Mouse (Mus musculus) heart, postnatal 0 days (tissue): ENCODE measurements at regions not wholly inside any gene's neighbourhood (a gene's known extent, or its start where the extent isn't known, plus 50 kb on each side); places are given as distances from the start of the nearest gene placed in this dataset.

Experiments
- ATAC-seq: fragments of 200-750 bp; cut with Nextera tagmentation; 2 replicates; pipeline ENCODE4 v1.8.0; 2017; ENCODE audit warnings: low read depth, moderate number of reproducible peaks, moderate library complexity; ENCODE audit not compliant: insufficient read depth
- DNase-seq: peaks from one replicate; pipeline ENCODE4 v3.0.0-alpha.2; 2016; ENCODE audit warnings: low spot score
- H3K27ac ChIP-seq: fragments of 300-500 bp; sonication (generic); 2 replicates; pipeline ENCODE4 v1.5.1; 2014; ENCODE audit warnings: low read depth, mild to moderate bottlenecking
- H3K27me3 ChIP-seq: fragments of 300-500 bp; sonication (generic); 2 replicates; pipeline ENCODE4 v1.6.1; 2014; ENCODE audit warnings: low read length, mixed read lengths; ENCODE audit not compliant: control insufficient read depth, insufficient read depth
- H3K36me3 ChIP-seq: fragments of 300-500 bp; sonication (generic); replicated peaks from 2 replicates; pipeline ENCODE4 v1.6.1; 2014; ENCODE audit warnings: low read length, mixed read lengths; ENCODE audit not compliant: control insufficient read depth, insufficient read depth
- H3K4me1 ChIP-seq: fragments of 300-500 bp; sonication (generic); 2 replicates; pipeline ENCODE4 v1.6.1; 2014; ENCODE audit warnings: antibody characterized with exemption; ENCODE audit not compliant: control insufficient read depth, insufficient read depth
- H3K4me2 ChIP-seq: fragments of 300-500 bp; sonication (generic); 2 replicates; pipeline ENCODE4 v1.6.1; 2014; ENCODE audit warnings: low read depth, mild to moderate bottlenecking, low read length, moderate library complexity
- H3K4me3 ChIP-seq: fragments of 300-500 bp; sonication (generic); 2 replicates; pipeline ENCODE4 v1.5.1; 2014; ENCODE audit warnings: low read depth, low read length
- H3K9ac ChIP-seq: fragments of 300-500 bp; sonication (generic); replicated peaks from 2 replicates; pipeline ENCODE4 v1.6.1; 2014; ENCODE audit warnings: low read depth, low read length, mixed read lengths
- H3K9me3 ChIP-seq: fragments of 300-500 bp; sonication (generic); replicated peaks from 2 replicates; pipeline ENCODE4 v1.6.1; 2016; ENCODE audit warnings: low read length; ENCODE audit not compliant: control insufficient read depth
- CTCF ChIP-seq: IDR thresholded peaks from 2 replicates; pipeline ENCODE4 v1.5.1; 2016; ENCODE audit warnings: antibody characterized with exemption, control low read depth, low read depth
- EP300 ChIP-seq: IDR thresholded peaks from 2 replicates; pipeline ENCODE4 v1.6.1; 2016; ENCODE audit warnings: antibody characterized with exemption, low read depth
- WGBS: fragments of 180-500 bp; shearing (Covaris S2); extraction: QIAGEN DNeasy Blood & Tissue Kit; methylation state at CpG from one replicate; pipeline ENCODE4 v1.1.7; 2014; 5-methylcytosine and 5-hydroxymethylcytosine counted together

DNA sequence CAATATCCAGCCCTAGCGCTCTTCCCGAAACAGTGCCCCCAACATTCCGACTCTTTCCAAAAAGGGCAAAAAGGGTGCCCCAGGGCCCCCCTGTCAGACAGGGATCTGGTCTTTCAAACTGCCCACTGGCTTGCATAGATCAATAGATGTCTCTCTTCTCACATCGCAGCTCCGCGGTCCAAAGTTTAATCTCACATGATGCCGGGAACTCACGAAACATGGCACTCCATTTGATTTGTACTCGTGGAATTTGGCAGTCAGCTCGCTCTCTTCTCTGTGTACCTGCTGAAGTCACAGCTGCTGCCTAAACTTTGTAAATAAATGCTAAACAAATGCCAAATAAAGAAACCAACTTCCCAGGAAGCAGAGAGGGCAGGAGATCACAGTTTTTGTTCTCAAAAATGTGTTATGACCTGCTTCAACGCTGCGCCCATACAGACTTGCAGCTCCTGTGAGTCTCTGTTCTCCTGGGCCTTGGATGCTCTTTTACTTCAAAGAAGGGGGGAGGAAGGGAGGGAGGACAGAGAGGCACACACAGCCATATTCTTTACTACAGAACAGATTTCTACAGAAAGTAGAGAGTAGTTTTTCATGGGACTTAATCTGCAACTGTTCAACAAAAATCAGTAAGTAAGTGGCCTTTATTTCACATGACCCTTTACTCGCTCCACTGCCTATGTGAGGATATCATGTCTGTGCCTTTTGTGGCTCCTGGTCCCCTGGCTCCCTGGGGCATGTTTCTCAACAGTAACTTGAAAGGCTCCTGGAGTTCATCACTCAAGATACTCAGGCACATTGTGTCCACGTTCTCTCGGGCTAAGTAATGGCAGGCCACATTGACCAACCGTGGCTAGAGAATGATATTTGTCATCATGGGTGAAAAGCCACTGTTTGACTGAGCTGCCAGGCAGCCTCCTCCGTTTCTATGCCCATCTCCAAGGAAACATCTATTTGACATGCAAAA is 254.6 kb downstream of the Dhx15 start:
- Histone ChIP-seq H3K9me3 (no peaks in the 10 kb centered on the region), H3K4me1 (no peaks in the 10 kb centered on the region), H3K27ac (no peak overlapping the region), H3K4me2 (no peak overlapping the region), H3K9ac (no peak overlapping the region), H3K4me3 (no peak overlapping the region), H3K36me3 (no peaks in the 10 kb centered on the region), H3K27me3 (no peaks in the 10 kb centered on the region)
- TF ChIP-seq CTCF = no peak
- no peak for TF ChIP-seq EP300
- no peak for DNase-seq
- WGBS = 76% methylated on average over 17 of the region's 17 CpGs
- no peak for ATAC-seq

GRCm38 (mm10) chr5:51934910-51935309 is 255.4 kb downstream of the Dhx15 start:
- ATAC-seq = no peak

GRCm38 (mm10) chr5:51933331-51933730 is 257.0 kb downstream of the Dhx15 start:
- Histone ChIP-seq H3K4me1 (no peaks in the 10 kb centered on the region), H3K9ac (no peak overlapping the region), H3K4me2 (no peak overlapping the region), H3K4me3 (no peak overlapping the region), H3K27me3 (no peaks in the 10 kb centered on the region), H3K27ac (no peak overlapping the region), H3K9me3 (no peaks in the 10 kb centered on the region), H3K36me3 (no peaks in the 10 kb centered on the region)
- DNase-seq (no peak), ATAC-seq (no peak)
- 75% methylated on average over 1 of the region's 1 CpGs for WGBS
- TF ChIP-seq CTCF (no peak), EP300 (no peak)

More at GRCm38 (mm10) chr5:51934910-51935309, 255.4 kb downstream of the Dhx15 start:
- no peaks in the 10 kb centered on the region for H3K4me1 ChIP-seq
- TF ChIP-seq CTCF (no peak), EP300 (no peak)
- H3K9me3 ChIP-seq = no peaks in the 10 kb centered on the region
- no peak overlapping the region for H3K4me2 ChIP-seq
- no peaks in the 10 kb centered on the region for H3K27me3 ChIP-seq
- no peak overlapping the region for H3K9ac ChIP-seq
- WGBS = 93% methylated on average over 4 of the region's 4 CpGs
- DNase-seq = no peak
- H3K27ac ChIP-seq = no peak overlapping the region
- H3K36me3 ChIP-seq = no peaks in the 10 kb centered on the region
- H3K4me3 ChIP-seq = no peak overlapping the region

DNA sequence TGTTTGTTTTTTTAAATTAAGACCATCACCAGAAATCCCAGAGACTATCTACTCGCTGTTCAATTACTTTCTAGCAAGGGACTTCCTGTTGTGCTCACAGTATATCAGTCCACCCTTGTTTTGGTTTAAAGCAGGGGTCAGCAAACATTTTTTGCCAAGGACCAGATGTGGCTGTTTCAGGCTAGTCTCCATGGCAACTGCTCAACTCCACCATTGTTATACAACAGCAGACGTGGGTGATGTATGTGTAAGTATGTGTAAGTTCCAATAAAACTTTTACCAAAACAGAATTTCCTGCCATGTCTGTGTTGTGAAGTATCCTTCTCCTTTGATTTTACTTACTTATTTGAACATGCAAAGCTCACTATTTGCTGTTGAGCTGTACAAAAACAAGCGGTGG is 259.9 kb downstream of the Dhx15 start:
- no peak overlapping the region for H3K4me2 ChIP-seq
- H3K4me3 ChIP-seq = no peak overlapping the region
- H3K27me3 ChIP-seq = no peaks in the 10 kb centered on the region
- H3K27ac ChIP-seq = no peak overlapping the region
- H3K9ac ChIP-seq = no peak overlapping the region
- no peaks in the 10 kb centered on the region for H3K4me1 ChIP-seq
- H3K36me3 ChIP-seq = no peaks in the 10 kb centered on the region
- H3K9me3 ChIP-seq = no peaks in the 10 kb centered on the region
- ATAC-seq = no peak
- DNase-seq = no peak
- TF ChIP-seq CTCF = no peak
- no peak for TF ChIP-seq EP300
- WGBS = 76% methylated on average over 3 of the region's 3 CpGs

- Histone ChIP-seq H3K9me3 (no peaks in the 10 kb centered on the region), H3K27ac (no peak overlapping the region), H3K36me3 (no peaks in the 10 kb centered on the region), H3K27me3 (no peaks in the 10 kb centered on the region), H3K9ac (no peak overlapping the region), H3K4me3 (no peak overlapping the region), H3K4me1 (no peaks in the 10 kb centered on the region), H3K4me2 (no peak overlapping the region)
- 75% methylated on average over 3 of the region's 3 CpGs for WGBS
- ATAC-seq (no peak), DNase-seq (no peak)
- TF ChIP-seq CTCF (no peak), EP300 (no peak)
Observed at GRCm38 (mm10) chr5:51928801-51929200, 261.5 kb downstream of the Dhx15 start.

- WGBS = 46% methylated on average over 7 of the region's 7 CpGs
- H3K4me2 ChIP-seq = no peak overlapping the region; the same call in 1 of the 2 replicates
- H3K9ac ChIP-seq = no peak overlapping the region
- ATAC-seq (no peak), DNase-seq (no peak)
- H3K36me3 ChIP-seq = no peaks in the 10 kb centered on the region
- H3K9me3 ChIP-seq = no peaks in the 10 kb centered on the region
- H3K4me1 ChIP-seq = peaks cover 5% of the 10 kb centered on the region
- no peak overlapping the region for H3K27ac ChIP-seq
- no peak overlapping the region for H3K4me3 ChIP-seq
- no peaks in the 10 kb centered on the region for H3K27me3 ChIP-seq
- no peak for TF ChIP-seq CTCF
- no peak for TF ChIP-seq EP300
Observed at GRCm38 (mm10) chr5:51923417-51923816, 266.9 kb downstream of the Dhx15 start.
